Mouse (Mus musculus): ENCODE data around the gene Nfatc3.
A peak's percentile ranks its signal among the peaks of the same experiment; 100 is the strongest.

The Nfatc3 gene

GRCm38 (mm10) chr8:106140191-106140590 is 81.6 kb downstream of the Nfatc3 start:
- no peak for DNase-seq (ENCODE audit: extremely low read depth, insufficient read length, low spot score)

- DNase-seq (ENCODE audit: extremely low read depth, insufficient read length, low spot score), result peak; percentile 52
These were observed 82.1 kb downstream of the Nfatc3 start for GRCm38 (mm10) chr8:106140769-106141168.

DNA sequence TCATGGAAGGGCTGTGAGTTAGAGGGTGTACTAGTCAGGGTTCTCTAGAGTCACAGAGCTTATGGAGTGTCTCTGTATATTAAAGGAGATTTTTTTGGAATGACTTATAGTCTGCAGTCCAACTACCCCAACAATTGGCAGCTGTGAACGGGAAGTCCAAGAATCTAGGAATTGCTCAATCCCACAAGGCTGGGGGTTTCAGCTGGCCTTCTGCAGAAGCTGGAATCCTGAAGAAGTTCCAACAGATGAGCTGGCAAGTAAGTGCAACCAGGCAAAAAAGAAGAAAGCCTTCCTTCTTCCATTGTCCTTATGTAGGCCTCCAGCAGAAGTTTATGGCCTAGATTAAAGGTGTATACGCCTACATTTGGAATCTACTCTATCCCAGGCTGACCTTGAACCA is 86.7 kb downstream of the Nfatc3 start:
- DNase-seq (ENCODE audit: extremely low read depth, insufficient read length, low spot score), result peak; percentile 62

- DNase-seq (ENCODE audit: extremely low read depth, insufficient read length, low spot score), result no peak
These were observed 87.4 kb downstream of the Nfatc3 start for GRCm38 (mm10) chr8:106146014-106146413.

- peak; percentile 78 for DNase-seq (ENCODE audit: extremely low read depth, insufficient read length, low spot score)
These were observed 89.4 kb downstream of the Nfatc3 start for GRCm38 (mm10) chr8:106147868-106148565.

- DNase-seq (ENCODE audit: extremely low read depth, insufficient read length, low spot score), result no peak
These were observed 90.4 kb downstream of the Nfatc3 start for GRCm38 (mm10) chr8:106149025-106149424.

- peak; percentile 92 for DNase-seq (ENCODE audit: extremely low read depth, insufficient read length, low spot score)
These were observed 91.4 kb downstream of the Nfatc3 start, which contains the start of gene Pla2g15 for GRCm38 (mm10) chr8:106149801-106150652. Gene Pla2g15 (plus strand): TSS chr8:106150399.

GRCm38 (mm10) chr8:106150653-106151000 is 92.0 kb downstream of the Nfatc3 start:
- no peak for DNase-seq (ENCODE audit: extremely low read depth, insufficient read length, low spot score)

- DNase-seq (ENCODE audit: extremely low read depth, insufficient read length, low spot score), result no peak
These were observed 92.4 kb downstream of the Nfatc3 start for GRCm38 (mm10) chr8:106151041-106151440.

DNA sequence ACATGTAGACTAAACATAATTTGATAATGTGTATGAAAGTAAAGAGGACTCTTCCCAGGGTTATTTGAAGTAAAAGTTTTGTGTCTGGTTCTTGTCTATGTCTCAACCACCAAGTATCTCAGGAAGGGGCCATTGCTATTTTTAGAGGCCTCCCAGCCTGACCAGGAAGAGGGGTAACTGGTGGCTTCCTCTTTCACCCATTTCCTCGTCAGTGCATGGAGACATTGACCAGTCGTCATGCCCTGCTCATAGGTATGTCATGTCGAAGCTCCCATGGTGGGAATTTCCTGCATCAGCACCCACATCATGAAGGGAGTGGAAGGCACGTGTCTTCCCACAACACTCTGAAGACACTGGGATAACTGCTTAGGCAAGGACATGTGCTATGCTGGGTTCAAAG is 94.2 kb downstream of the Nfatc3 start:
- no peak for DNase-seq (ENCODE audit: extremely low read depth, insufficient read length, low spot score)

DNA sequence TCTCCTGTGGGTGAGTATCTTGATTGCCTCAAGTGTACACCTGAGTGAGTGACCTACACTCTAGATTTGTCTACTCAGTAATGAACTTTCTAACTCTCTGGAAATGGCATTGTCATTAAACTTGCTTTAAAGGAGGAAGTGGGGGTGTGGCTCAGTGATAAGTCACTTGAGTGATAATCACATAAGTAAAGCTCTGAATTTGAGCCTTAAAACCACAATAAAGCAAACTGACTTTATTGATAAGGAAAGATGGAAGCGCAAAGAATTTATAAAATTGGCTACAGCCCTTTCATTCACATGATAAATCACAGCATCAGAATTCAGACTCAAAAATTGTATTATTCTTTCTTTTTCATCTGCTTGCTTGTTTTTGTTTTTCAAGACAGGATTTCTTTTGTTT is 98.8 kb downstream of the Nfatc3 start:
- DNase-seq (ENCODE audit: extremely low read depth, insufficient read length, low spot score), result no peak

GRCm38 (mm10) chr8:106158381-106158780 is 99.7 kb downstream of the Nfatc3 start:
- no peak for DNase-seq (ENCODE audit: extremely low read depth, insufficient read length, low spot score)

- DNase-seq (ENCODE audit: extremely low read depth, insufficient read length, low spot score), result no peak
These were observed 101.2 kb downstream of the Nfatc3 start for GRCm38 (mm10) chr8:106159876-106160275.

- DNase-seq (ENCODE audit: extremely low read depth, insufficient read length, low spot score), result no peak
These were observed 104.6 kb downstream of the Nfatc3 start for GRCm38 (mm10) chr8:106163251-106163650.

DNA sequence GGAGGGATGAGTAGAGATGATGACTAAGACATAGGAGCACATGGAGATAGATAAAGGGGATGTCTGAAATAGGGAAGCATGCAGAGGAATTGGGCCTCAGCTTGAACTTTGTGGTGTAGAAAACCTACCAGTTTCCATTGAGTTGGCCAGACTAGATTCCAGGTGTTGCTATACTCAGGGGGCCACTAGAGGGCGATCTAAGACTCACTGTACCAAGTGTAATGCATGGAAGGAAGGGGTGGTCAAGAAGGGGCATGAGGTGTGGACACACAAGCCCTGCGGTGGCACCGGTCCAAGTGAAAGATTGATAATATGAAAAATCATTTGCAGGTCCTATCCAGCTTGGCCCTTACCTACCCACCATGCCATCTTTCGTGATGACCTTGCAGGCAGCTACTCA is 106.8 kb downstream of the Nfatc3 start:
- DNase-seq (ENCODE audit: extremely low read depth, insufficient read length, low spot score), result no peak

DNA sequence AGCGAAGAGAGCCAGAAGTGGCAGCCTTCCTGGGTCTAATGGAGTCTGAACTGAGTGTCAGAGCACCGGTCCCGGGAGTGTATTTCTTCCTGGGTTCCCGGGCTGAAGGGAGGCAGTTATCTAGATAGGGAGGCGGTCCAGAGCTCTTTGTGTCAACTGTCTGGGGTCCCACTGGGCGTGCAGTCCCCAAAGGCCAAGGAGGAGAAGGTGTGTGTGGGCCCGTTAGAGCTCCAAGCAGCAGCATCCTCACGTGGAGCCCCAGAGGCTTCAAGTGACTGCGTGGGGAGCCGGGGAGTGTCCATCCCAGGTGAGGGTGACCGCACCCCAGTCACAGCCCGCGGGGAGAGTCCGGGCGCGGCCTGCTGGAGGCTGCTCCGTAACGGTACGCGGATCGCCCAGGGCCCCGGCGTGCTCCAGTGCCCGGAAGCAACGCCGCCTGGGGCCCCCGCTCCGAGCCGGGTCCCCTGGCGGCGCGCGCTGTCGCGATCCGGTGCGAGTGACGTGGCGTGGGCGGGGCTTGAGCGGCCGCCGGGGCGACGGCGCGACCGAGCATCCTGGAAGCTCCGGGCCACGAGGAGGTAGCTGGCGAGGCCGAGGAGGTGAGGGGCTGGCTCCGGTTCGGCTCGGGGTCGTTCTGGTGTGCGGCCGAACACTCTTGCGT is 109.8 kb downstream of the Nfatc3 start, which contains the start of gene Slc7a6:
Slc7a6 (plus strand) TSS at position 502 of the 661 bp plus-strand sequence.
- DNase-seq (ENCODE audit: extremely low read depth, insufficient read length, low spot score), result peak; percentile 86

DNA sequence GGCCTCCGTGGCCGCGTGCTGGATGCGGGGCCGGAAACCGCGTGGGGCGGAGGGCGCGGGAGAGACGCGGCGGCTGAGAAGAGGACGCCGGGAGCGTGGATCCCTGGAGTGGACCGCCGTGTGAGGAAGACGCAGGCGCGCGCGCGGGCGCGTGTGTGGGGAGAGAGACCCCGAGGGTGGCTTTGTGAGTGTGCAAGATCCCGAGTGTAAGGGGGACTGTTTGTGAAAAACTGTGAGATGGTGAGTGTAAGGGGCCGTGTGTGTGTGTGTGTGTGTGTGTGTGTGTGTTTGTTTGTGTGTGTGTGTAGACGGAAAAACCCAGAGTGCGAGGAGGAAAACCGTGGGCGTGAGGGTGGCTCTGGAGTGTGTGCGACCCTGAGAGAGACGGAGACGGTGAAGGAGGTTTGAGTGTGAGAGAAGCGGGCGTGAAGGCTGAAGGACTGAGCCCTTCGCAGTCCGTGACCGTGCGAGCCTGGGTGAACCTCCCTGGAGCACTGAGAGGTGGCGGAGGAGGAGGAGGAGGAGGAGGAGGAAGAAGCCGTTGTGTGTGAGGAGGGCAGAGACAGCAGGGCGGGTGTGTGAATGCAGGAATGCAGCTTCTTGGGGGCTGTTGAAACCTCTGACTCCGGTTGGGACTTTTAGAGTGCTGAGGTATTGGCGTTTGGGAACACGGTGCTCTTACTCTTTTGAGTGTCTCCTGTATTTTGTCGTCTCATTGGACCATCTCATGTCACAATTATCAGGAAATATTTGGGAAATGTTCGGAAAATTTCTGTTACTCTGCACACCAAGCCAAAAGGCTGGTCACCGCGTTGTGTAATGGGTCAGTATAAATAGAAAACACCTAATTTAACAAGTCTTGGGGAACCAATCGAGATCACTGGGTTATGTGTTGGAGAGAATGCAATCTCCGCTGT is 110.6 kb downstream of the Nfatc3 start:
- no peak for DNase-seq (ENCODE audit: extremely low read depth, insufficient read length, low spot score)

- DNase-seq (ENCODE audit: extremely low read depth, insufficient read length, low spot score), result peak; percentile 19
These were observed 111.4 kb downstream of the Nfatc3 start for GRCm38 (mm10) chr8:106169934-106170480.

DNA sequence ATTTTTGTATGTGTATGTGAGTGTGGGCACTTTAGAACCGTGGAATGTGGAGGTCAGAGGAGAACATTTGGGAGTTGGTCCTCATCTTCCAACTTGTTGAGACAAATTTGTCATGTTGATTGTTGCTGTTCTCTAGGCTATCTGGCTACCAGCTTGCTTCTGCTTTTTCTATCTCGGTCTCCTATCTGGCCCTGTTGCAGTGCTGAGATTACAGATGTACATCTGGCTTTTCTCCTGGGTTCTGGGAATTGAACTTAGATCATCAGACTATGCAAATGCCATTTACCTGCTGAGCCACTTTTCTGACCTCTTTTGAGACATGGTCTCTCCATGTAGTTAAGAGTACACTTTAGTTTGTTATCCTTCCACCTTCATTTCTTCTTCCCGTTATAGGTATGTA is 114.9 kb downstream of the Nfatc3 start:
- no peak for DNase-seq (ENCODE audit: extremely low read depth, insufficient read length, low spot score)

- no peak for DNase-seq (ENCODE audit: extremely low read depth, insufficient read length, low spot score)
These were observed 118.3 kb downstream of the Nfatc3 start for GRCm38 (mm10) chr8:106176891-106177290.

Measured in 3134 (cell line).